Mouse (Mus musculus) cerebellum, adult 9-10 months (tissue): ENCODE results near the gene Fam25c.

ENCODE experiments used
- DNase-seq: peaks from one replicate; pipeline ENCODE4 v3.0.0; 2022

The Fam25c gene

GRCm38 (mm10) chr14:34363490-34364253 lies 8.4 kb upstream of the Fam25c start:
- peak; percentile 68 for DNase-seq

- DNase-seq, result peak; percentile 87
These were observed 7.7 kb upstream of the Fam25c start for GRCm38 (mm10) chr14:34362726-34363445.

- no peak for DNase-seq
These were observed 6.9 kb upstream of the Fam25c start for GRCm38 (mm10) chr14:34362135-34362534.

- no peak for DNase-seq
These were observed 5.0 kb upstream of the Fam25c start for GRCm38 (mm10) chr14:34360251-34360650.

- DNase-seq, result no peak
These were observed 4.5 kb upstream of the Fam25c start for GRCm38 (mm10) chr14:34359676-34360244.

GRCm38 (mm10) chr14:34357671-34358455 lies 2.6 kb upstream of the Fam25c start:
- no peak for DNase-seq

GRCm38 (mm10) chr14:34354456-34354855 lies 777 bp downstream of the Fam25c start:
- no peak for DNase-seq

GRCm38 (mm10) chr14:34353326-34353725 lies 1.9 kb downstream of the Fam25c start:
- DNase-seq, result no peak

- no peak for DNase-seq
These were observed 2.7 kb downstream of the Fam25c start for GRCm38 (mm10) chr14:34352523-34352922.

GRCm38 (mm10) chr14:34351660-34352059 lies 3.6 kb downstream of the Fam25c start:
- no peak for DNase-seq

- no peak for DNase-seq
These were observed 6.2 kb downstream of the Fam25c start for GRCm38 (mm10) chr14:34349007-34349406.

- no peak for DNase-seq
These were observed 6.9 kb downstream of the Fam25c start for GRCm38 (mm10) chr14:34348301-34348700.

GRCm38 (mm10) chr14:34347084-34347483 lies 8.1 kb downstream of the Fam25c start:
- no peak for DNase-seq

- DNase-seq, result no peak
These were observed 9.3 kb downstream of the Fam25c start for GRCm38 (mm10) chr14:34345771-34346566.

GRCm38 (mm10) chr14:34344361-34344760 lies 10.9 kb downstream of the Fam25c start:
- no peak for DNase-seq

GRCm38 (mm10) chr14:34343078-34343477 lies 12.2 kb downstream of the Fam25c start:
- no peak for DNase-seq

- no peak for DNase-seq
These were observed 13.2 kb downstream of the Fam25c start for GRCm38 (mm10) chr14:34341993-34342392.

- DNase-seq, result peak; percentile 26
These were observed 15.8 kb downstream of the Fam25c start for GRCm38 (mm10) chr14:34339446-34339845.

- no peak for DNase-seq
These were observed 22.8 kb downstream of the Fam25c start for GRCm38 (mm10) chr14:34332476-34332875.

GRCm38 (mm10) chr14:34331886-34332285 lies 23.3 kb downstream of the Fam25c start:
- DNase-seq, result no peak

- DNase-seq, result no peak
These were observed 24.5 kb downstream of the Fam25c start for GRCm38 (mm10) chr14:34330657-34331158.

GRCm38 (mm10) chr14:34327618-34328017 lies 27.6 kb downstream of the Fam25c start:
- no peak for DNase-seq
